Comparison of ENCODE assay signal across 27 mouse cellular contexts in genomic region chr1:77420348-77420747, GRCm38 (mm10).
"Had no signal": no experiment of that assay in that cellular context is flagged by ENCODE, and none has a peak within 500 bp of the region (broad histone marks: within the 10 kb centered on the region; RNA-seq: fewer than 3 reads in every experiment).

No protein-coding gene starts in this region.

- H3K4me3 ChIP-seq: gastrocnemius, adult 2 months; heart, embryonic 10.5 days; heart, embryonic 12.5 days; hindbrain, embryonic 10.5 days; hindbrain, embryonic 12.5 days; intestine, embryonic 15.5 days; limb, embryonic 10.5 days; limb, embryonic 12.5 days; liver, embryonic 13.5 days; liver, embryonic 15.5 days had no signal

- H3K27me3 ChIP-seq: heart, embryonic 12.5 days; hindbrain, embryonic 12.5 days; intestine, embryonic 15.5 days; limb, embryonic 12.5 days; liver, embryonic 13.5 days; liver, embryonic 15.5 days had no signal

- H3K36me3 ChIP-seq: heart, embryonic 10.5 days; heart, embryonic 12.5 days; hindbrain, embryonic 12.5 days; intestine, embryonic 15.5 days; liver, embryonic 13.5 days; liver, embryonic 15.5 days had no signal

- DNase-seq: gastrocnemius, adult 2 months; gastrocnemius, postnatal 10 days; gastrocnemius, postnatal 25 days; heart, adult 11 months; heart, postnatal 10 days; heart, postnatal 4 days; kidney, adult 18-20 months; kidney, adult 9 months; kidney, postnatal 10 days; kidney, postnatal 25 days; kidney, postnatal 4 days; liver; liver, embryonic 13.5 days; liver, postnatal 0 days had no signal

- H3K9ac ChIP-seq: heart, embryonic 12.5 days; hindbrain, embryonic 12.5 days; hindbrain, embryonic 14.5 days; intestine, embryonic 15.5 days; limb, embryonic 12.5 days; liver, embryonic 13.5 days; liver, embryonic 15.5 days; liver, postnatal 0 days had no signal

- H3K4me2 ChIP-seq: heart, embryonic 12.5 days; hindbrain, embryonic 12.5 days; hindbrain, embryonic 14.5 days; intestine, embryonic 15.5 days; limb, embryonic 12.5 days; liver, embryonic 11.5 days; liver, embryonic 13.5 days; liver, embryonic 15.5 days had no signal

- H3K27ac ChIP-seq: gastrocnemius, adult 2 months; heart, embryonic 10.5 days; hindbrain, embryonic 10.5 days; hindbrain, embryonic 12.5 days; hindbrain, embryonic 14.5 days; intestine, embryonic 15.5 days; limb, embryonic 10.5 days; limb, embryonic 12.5 days; liver, embryonic 13.5 days; liver, embryonic 15.5 days had no signal

- H3K4me1 ChIP-seq: heart, embryonic 10.5 days; intestine, embryonic 15.5 days; liver, embryonic 13.5 days; liver, embryonic 15.5 days had no signal

- H3K9me3 ChIP-seq: heart, embryonic 10.5 days; heart, embryonic 12.5 days; hindbrain, embryonic 10.5 days; hindbrain, embryonic 12.5 days; intestine, embryonic 15.5 days; limb, embryonic 10.5 days; limb, embryonic 12.5 days; liver, embryonic 13.5 days; liver, embryonic 15.5 days had no signal

- ATAC-seq: hindbrain, embryonic 16.5 days; inflammation-experienced regulatory T-cells, adult 6 months; intestine, embryonic 15.5 days; intestine, postnatal 0 days; liver, postnatal 0 days had no signal
